Mouse (Mus musculus) layer of hippocampus, adult 18-20 months (tissue): ENCODE results near the gene Olfr748. TPM values are rescaled to one million over a fixed set of nuclear protein-coding genes. Genes with fewer than 3 reads are reported as not detected.
"Not testable (repeated sequence)": the region's sequence is repeated elsewhere in the genome, so short reads cannot be mapped to it uniquely, and the experiment has no call there.

ENCODE experiments used
- DNase-seq, 2 experiments: peaks; one replicate each; pipeline ENCODE4 v3.0.0; 2022; ENCODE audit warnings: low spot score in 2 of 2
- long read RNA-seq: library from polyadenylated mRNA; stranded (forward); transcript quantifications from one replicate; pipeline ENCODE4 v2.0.0, GENCODE M21; 2021
- total RNA-seq, 2 experiments: library from RNA; stranded (reverse); gene quantifications; 2 replicates each; pipeline ENCODE4 v1.2.3; 2021

Olfr748 gene
- not detected for total RNA-seq
- long read RNA-seq = 0 reads

DNA sequence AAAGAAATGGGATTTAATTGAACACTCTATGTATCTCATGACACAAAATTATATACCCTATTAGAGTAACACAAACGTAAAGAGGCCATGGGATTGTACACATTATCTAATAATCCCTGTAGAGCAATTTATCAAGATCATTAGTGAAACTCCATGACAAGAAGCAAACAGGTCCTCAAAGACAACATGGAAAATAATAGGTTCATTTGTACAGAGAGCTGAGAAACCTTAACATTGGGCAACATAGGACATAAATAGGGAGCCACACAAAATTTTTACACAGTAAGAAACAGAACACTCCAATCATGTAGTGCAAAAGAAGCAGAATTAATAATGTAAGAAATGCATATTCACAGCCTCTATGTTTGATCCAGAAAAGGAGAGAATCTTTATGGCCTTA, at the start of gene Olfr748:
Gene Olfr748, plus strand, starts transcription at position 301 of the 400 bp plus-strand sequence.
- DNase-seq = no peak

GRCm38 (mm10) chr14:50693106-50693505, 14.1 kb upstream of the Olfr748 start, which contains the start of gene Olfr747:
Olfr747 (minus strand) TSS chr14:50693206.
- no peak for DNase-seq

GRCm38 (mm10) chr14:50719875-50720274, 12.7 kb downstream of the Olfr748 start:
- DNase-seq = not testable (repeated sequence)

DNA sequence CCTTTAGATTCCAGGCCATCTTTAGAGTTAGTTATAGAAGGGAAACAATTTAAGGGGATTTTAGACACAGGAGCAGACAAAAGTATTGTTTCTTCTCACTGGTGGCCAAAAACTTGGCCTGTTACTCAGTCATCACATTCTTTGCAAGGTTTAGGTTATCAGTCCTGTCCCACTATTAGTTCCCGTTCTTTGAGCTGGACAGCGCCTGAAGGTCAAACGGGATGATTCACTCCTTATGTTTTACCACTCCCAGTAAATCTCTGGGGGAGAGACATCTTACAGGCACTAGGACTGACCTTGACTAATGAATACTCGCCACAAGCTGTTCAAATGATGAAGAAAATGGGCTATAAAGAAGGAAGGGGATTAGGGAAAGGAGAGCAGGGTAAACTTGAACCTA, 15.2 kb downstream of the Olfr748 start:
- DNase-seq = not testable (repeated sequence)

DNA sequence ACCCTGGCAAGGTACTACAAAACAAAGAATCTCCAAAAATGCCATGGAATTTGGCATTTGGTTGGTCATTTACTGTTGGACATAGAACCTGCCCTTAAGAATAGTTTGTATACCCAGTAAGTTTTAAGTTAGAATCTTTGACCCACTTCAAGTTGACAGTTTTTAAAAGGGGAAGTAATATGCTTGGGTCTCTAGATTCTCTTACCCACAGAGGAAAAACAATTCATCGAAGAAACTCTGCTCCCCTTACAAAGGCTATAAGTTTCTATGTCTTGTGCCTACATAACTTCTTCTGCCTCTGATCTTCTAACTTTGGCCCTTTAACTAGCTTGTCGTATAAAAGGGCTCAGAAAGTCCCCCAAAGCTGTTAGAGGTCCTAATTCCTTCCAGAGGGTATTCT, 33.2 kb downstream of the Olfr748 start:
- DNase-seq = no peak

- no peak for DNase-seq
Measured at GRCm38 (mm10) chr14:50741584-50741983, 34.4 kb downstream of the Olfr748 start.

DNA sequence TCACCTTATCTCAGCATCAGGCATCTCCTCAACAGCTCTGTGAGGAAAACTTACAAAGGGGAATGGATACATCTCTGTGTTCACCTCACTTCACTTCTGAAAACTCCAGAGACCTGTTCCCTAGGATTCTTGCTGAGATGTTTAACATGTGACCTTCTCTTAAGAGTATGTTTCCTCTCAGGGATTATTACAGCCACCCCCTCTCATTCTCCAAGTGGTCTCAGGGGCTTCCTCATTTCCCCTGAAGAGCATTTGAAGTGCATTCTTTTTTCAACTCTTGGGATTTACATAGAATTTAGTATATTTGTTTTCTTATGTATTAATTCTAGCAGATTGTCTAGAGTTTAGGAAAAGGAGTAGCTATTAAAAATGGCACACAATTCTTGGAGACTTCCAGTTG, 37.8 kb downstream of the Olfr748 start, which contains the start of gene Olfr749:
Gene Olfr749, minus strand, starts transcription at position 101 of the 400 bp plus-strand sequence.
- no peak for DNase-seq

DNA sequence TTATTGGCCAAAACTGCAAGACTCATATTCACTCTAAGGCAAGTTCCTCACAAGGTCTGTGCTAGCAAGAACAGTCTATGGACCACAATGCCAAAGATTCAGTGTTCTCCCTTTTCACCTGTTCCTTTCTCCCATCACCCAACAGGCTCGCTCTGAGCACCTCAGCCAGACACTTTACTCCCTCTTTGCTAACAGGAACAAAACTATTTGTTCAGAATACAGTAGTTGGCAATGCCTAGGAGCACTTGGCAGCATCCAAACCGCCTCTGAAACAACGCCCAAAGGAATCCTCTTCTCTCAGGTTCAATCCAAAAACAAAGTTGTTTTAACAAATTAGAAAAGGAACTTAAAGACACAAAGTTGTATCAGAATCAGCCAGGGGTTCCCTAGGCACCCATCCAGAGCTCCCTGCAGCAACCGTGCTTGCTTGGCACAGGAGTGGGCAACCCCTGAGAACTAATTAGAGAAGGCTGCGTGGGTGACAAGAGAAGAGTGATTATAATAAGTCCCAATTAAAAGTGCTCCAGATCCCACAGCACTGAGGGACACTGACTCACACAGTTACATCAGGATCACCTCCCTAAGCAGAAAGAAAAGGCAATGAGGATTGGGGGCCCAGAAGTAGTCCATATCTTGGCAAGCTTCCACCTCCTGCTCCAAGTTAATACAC, 51.4 kb downstream of the Olfr748 start:
- DNase-seq = peak; percentile 18 to 35

Other genes starting within 250 kb of the Olfr748 start
- gene Olfr741, start 234.6 kb upstream of the Olfr748 start, total RNA-seq = not detected
- not detected for gene Olfr742, start 203.8 kb upstream of the Olfr748 start, total RNA-seq
- not detected for gene Olfr743, start 185.5 kb upstream of the Olfr748 start, total RNA-seq
- gene Olfr744, start 92.5 kb upstream of the Olfr748 start, total RNA-seq = not detected
- gene Olfr745, start 68.0 kb upstream of the Olfr748 start, total RNA-seq = not detected
- gene Olfr746, start 60.3 kb upstream of the Olfr748 start, total RNA-seq = not detected
- not detected for gene Olfr747, start 14.2 kb upstream of the Olfr748 start, total RNA-seq
- gene Olfr749, start 37.7 kb downstream of the Olfr748 start, total RNA-seq = not detected
- gene Ttc5, start 78.1 kb downstream of the Olfr748 start, total RNA-seq = 10 to 100 TPM; 58.9 to 62.2 TPM
- not detected for gene Ccnb1ip1, start 100.4 kb downstream of the Olfr748 start, total RNA-seq
- gene Parp2, start 100.5 kb downstream of the Olfr748 start, total RNA-seq = 10 to 100 TPM; 22.1 to 28.9 TPM
- gene Tep1, start 163.2 kb downstream of the Olfr748 start, total RNA-seq = 1 to 10 TPM; 2.9 to 3.6 TPM
- gene Klhl33, start 190.1 kb downstream of the Olfr748 start, total RNA-seq = 1 to 10 TPM; 3.7 to 5.9 TPM
- 10 to 100 TPM; 34.9 to 39.0 TPM for gene Osgep, start 217.5 kb downstream of the Olfr748 start, total RNA-seq
- gene Apex1, start 217.6 kb downstream of the Olfr748 start, total RNA-seq = 10 to 100 TPM; 62.8 to 65.7 TPM
- gene Pip4p1, start 223.5 kb downstream of the Olfr748 start, total RNA-seq = 10 to 100 TPM; 86.4 to 96.1 TPM
- 10 to 100 TPM; 13.1 to 18.3 TPM for gene Pnp, start 223.7 kb downstream of the Olfr748 start, total RNA-seq
- gene Gm49342, start 237.1 kb downstream of the Olfr748 start, total RNA-seq = 1 to 10 TPM; 6.2 to 9.3 TPM
- 1 to 10 TPM in 1 of 2 experiments, under 1 TPM in 1; 0.94 to 1.3 TPM for gene Pnp2, start 248.6 kb downstream of the Olfr748 start, total RNA-seq